Mouse (Mus musculus) midbrain, postnatal 0 days (tissue): ENCODE measurements at regions not wholly inside any gene's neighbourhood (a gene's known extent, or its start where the extent isn't known, plus 50 kb on each side); places are given as distances from the start of the nearest gene placed in this dataset.

Experiments used
- ATAC-seq: fragments of 200-750 bp; cut with Nextera tagmentation; 2 replicates; pipeline ENCODE4 v1.8.0; 2017; ENCODE audit warnings: moderate number of reproducible peaks, mild to moderate bottlenecking, moderate TSS enrichment, moderate library complexity; ENCODE audit not compliant: low FRiP score
- DNase-seq: peaks from one replicate; pipeline ENCODE4 v3.0.0-alpha.2; 2015; ENCODE audit warnings: low spot score
- H3K27ac ChIP-seq: fragments of 300-500 bp; sonication (generic); 2 replicates; pipeline ENCODE4 v1.5.1; 2014; ENCODE audit warnings: low read depth, mild to moderate bottlenecking, low read length, mixed read lengths
- H3K27me3 ChIP-seq: fragments of 300-500 bp; sonication (generic); 2 replicates; pipeline ENCODE4 v1.6.1; 2014; ENCODE audit warnings: low read length, control low read depth, mixed read lengths; ENCODE audit not compliant: insufficient read depth
- H3K36me3 ChIP-seq: fragments of 300-500 bp; sonication (generic); 2 replicates; pipeline ENCODE4 v1.6.1; 2014; ENCODE audit warnings: low read length, control low read depth, mixed read lengths; ENCODE audit not compliant: insufficient read depth
- H3K4me1 ChIP-seq: fragments of 300-500 bp; sonication (generic); 2 replicates; pipeline ENCODE4 v1.6.1; 2014; ENCODE audit warnings: mild to moderate bottlenecking, control low read depth, antibody characterized with exemption, low read length, mixed read lengths; ENCODE audit not compliant: insufficient read depth
- H3K4me2 ChIP-seq: fragments of 300-500 bp; sonication (generic); 2 replicates; pipeline ENCODE4 v1.6.1; 2014; ENCODE audit warnings: low read depth, mild to moderate bottlenecking, low read length, mixed read lengths; ENCODE audit not compliant: poor library complexity, severe bottlenecking
- H3K4me3 ChIP-seq: fragments of 300-500 bp; sonication (generic); 2 replicates; pipeline ENCODE4 v1.5.1; 2014; ENCODE audit warnings: low read depth, mild to moderate bottlenecking, low read length, moderate library complexity
- H3K9ac ChIP-seq: fragments of 300-500 bp; sonication (generic); replicated peaks from 2 replicates; pipeline ENCODE4 v1.6.1; 2014; ENCODE audit warnings: mild to moderate bottlenecking, low read length, moderate library complexity, mixed read lengths; ENCODE audit not compliant: poor library complexity, severe bottlenecking
- H3K9me3 ChIP-seq: fragments of 300-500 bp; sonication (generic); 2 replicates; pipeline ENCODE4 v1.6.1; 2016; ENCODE audit warnings: low read length, control low read depth
- CTCF ChIP-seq: IDR thresholded peaks from 2 replicates; pipeline ENCODE4 v1.5.1; 2016; ENCODE audit warnings: antibody characterized with exemption, mild to moderate bottlenecking
- WGBS: fragments of 180-500 bp; shearing (Covaris S2); extraction: QIAGEN DNeasy Blood & Tissue Kit; methylation state at CpG from one replicate; pipeline ENCODE4 v1.1.7; 2014; 5-methylcytosine and 5-hydroxymethylcytosine counted together

DNA sequence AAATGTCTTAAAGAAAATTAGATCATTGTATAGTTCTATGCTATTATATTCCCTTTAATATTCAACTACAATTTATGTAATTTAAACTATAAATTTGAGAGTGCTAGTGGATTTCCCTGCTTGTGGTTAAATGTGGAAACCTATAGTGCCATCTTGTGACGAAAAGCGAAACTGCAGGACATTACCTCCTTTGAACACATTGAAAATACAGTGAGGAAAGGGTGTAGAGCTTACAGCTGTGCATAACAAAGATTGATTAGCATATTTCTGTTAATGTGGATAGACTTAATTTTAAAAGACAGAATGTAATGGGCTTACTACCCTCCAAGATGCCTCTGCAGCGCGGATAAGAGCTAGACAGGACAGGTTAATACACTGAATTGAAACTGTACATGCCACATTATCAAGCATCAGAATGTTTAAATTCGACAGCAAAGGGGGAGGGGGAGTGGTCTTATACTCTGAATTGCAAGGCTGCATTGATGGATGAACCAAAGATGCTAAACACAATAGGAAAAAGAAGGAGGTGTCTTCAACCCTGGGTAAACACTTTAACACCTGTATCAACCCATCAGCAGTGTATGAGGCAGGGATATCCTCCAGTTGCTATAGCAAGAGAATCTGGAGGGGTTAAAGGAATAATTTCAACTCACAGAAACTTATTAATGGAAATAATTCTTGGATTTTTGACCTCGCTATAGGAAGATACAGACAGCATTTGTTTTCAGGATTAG, 101.3 kb upstream of the Tdrd3 start:
- H3K4me3 ChIP-seq, result no peak overlapping the region
- 22% methylated on average over 6 of the region's 6 CpGs for WGBS
- H3K9me3 ChIP-seq, result no peaks in the 10 kb centered on the region
- no peaks in the 10 kb centered on the region for H3K27me3 ChIP-seq
- ATAC-seq (peak; percentile 71), DNase-seq (peak; percentile 85)
- no peak overlapping the region for H3K4me2 ChIP-seq
- H3K36me3 ChIP-seq, result no peaks in the 10 kb centered on the region
- no peak overlapping the region for H3K27ac ChIP-seq
- no peaks in the 10 kb centered on the region for H3K4me1 ChIP-seq
- H3K9ac ChIP-seq, result no peak overlapping the region
- peak; percentile 94 for TF ChIP-seq CTCF

DNA sequence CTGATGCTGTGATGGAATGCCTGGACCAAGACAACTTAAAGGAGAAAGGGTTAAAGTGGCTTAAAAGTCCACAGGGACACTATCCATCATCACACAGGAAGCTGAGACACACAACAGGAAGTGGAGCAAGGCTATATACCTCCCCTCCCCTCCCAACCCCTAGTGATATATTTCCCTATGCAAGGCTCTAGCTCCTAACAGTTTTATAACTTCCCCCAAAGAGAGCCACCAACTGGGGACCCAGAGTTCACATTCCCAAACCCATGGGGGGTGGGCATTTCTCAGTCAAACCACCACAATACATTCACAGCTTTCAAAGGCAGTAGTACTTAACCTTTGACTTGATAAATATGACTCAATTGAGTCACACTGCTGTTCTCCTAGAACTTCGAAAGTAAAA, 88.6 kb upstream of the Tdrd3 start:
- TF ChIP-seq CTCF, result no peak
- Histone ChIP-seq H3K36me3 (no peaks in the 10 kb centered on the region), H3K27ac (no peak overlapping the region), H3K4me3 (no peak overlapping the region), H3K9me3 (no peaks in the 10 kb centered on the region), H3K4me1 (no peaks in the 10 kb centered on the region), H3K4me2 (no peak overlapping the region), H3K9ac (no peak overlapping the region), H3K27me3 (no peaks in the 10 kb centered on the region)
- 35% methylated on average over 1 of the region's 1 CpGs for WGBS
- ATAC-seq (no peak), DNase-seq (no peak)

DNA sequence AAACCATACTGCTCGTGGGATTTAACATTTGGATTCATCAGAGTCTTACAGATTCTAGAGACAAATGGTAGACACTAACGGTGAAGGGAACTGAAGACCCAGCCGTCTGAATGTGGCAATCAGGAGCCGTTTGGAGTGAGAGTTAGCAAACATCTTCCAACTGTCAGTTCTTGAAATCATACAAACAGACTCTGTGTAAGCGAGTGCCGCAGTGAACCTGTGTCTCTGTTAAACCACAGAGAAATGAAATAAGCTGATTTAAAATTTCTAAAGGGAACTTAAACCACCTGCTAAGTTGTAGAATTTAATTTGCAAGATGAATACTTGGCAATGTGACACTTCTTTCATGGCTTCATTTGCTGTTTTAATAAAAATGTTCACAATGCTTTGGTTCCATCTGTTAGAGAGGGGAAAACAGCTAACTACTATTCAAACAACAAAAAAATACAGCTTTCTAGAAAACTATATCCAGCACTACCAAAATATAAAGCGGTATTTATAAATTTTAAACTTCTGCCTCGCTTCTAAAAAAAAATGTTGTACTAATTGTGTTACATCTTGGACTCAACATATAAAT, 78.4 kb upstream of the Tdrd3 start:
- Histone ChIP-seq H3K4me2 (no peak overlapping the region), H3K4me3 (no peak overlapping the region), H3K9me3 (no peaks in the 10 kb centered on the region), H3K36me3 (no peaks in the 10 kb centered on the region), H3K4me1 (no peaks in the 10 kb centered on the region), H3K27me3 (no peaks in the 10 kb centered on the region), H3K27ac (no peak overlapping the region), H3K9ac (no peak overlapping the region)
- ATAC-seq, result no peak
- TF ChIP-seq CTCF, result no peak
- DNase-seq, result no peak
- 54% methylated on average over 8 of the region's 8 CpGs for WGBS

DNA sequence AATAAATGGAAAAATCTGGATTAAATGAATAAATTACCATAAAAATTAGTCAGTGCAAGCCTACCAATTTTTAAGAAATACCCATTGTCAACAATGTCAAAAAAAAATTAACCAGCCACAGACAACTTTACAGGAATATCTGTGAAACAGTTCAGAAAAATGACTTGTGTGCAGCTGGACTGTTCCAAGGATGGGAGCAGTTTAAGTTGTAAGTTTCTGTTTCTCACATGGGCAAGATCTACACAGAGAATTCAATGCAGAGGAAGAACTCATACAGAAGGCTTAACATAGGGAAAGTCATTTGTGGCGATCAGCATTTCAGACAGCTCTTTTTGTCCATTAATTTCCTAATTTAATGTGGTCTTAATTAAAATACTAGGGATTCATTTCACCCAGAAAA, 71.9 kb upstream of the Tdrd3 start:
- WGBS, result 80% methylated on average over 1 of the region's 1 CpGs
- Histone ChIP-seq H3K4me1 (no peaks in the 10 kb centered on the region), H3K9ac (no peak overlapping the region), H3K4me2 (no peak overlapping the region), H3K36me3 (no peaks in the 10 kb centered on the region), H3K9me3 (no peaks in the 10 kb centered on the region), H3K27me3 (no peaks in the 10 kb centered on the region), H3K27ac (no peak overlapping the region), H3K4me3 (no peak overlapping the region)
- no peak for DNase-seq
- no peak for ATAC-seq
- no peak for TF ChIP-seq CTCF

DNA sequence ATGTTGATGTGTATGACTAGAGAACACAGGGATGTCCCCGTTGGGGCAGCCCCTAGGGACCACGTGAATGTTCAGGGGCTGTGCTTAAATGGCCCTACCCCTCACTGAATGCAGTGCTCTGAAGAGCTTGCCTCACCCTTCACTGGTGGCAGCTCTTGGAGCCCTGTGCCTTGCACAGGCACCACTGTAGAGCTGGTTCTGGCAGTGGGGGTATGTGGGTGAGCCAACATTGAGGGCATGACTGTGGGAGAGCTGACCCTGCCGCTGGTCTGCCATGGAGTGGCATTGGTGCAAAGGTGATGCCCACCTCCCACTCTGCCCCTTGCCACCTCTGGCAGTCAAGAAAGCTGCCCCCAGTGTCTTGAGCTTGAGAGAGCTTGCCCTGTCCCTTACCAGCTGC, 69.6 kb upstream of the Tdrd3 start:
- ATAC-seq, result no peak; the same call in 1 of the 2 replicates
- no peak for TF ChIP-seq CTCF
- no peak overlapping the region for H3K27ac ChIP-seq
- H3K4me3 ChIP-seq, result no peak overlapping the region
- no peak for DNase-seq
- no peak overlapping the region for H3K9ac ChIP-seq
- H3K9me3 ChIP-seq, result no peaks in the 10 kb centered on the region
- H3K36me3 ChIP-seq, result no peaks in the 10 kb centered on the region
- WGBS, result 93% methylated on average over 3 of the region's 3 CpGs
- H3K4me1 ChIP-seq, result no peaks in the 10 kb centered on the region
- no peaks in the 10 kb centered on the region for H3K27me3 ChIP-seq
- H3K4me2 ChIP-seq, result no peak overlapping the region

DNA sequence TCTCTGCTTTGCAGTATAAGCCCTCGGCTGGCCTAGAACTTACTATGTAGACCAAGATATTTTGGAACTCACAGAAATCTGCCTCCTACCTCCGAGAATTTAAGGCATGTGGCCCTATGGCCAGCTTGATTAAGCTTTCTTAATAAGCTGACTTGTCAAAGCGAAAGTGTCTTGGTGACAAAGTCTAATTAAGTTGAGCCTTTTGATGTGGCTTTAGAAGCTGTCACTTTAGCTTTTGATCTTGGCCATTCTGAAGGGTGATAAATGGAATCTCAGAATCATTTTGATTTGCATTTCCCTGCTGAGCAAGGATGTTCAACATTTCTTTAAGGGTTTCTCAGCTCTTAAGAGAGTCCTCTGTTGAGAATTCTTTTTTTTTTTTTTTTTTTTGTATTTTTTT, 67.6 kb upstream of the Tdrd3 start:
- no peak overlapping the region for H3K4me3 ChIP-seq
- ATAC-seq (no peak), DNase-seq (no peak)
- no peak overlapping the region for H3K27ac ChIP-seq
- H3K4me2 ChIP-seq, result no peak overlapping the region
- H3K4me1 ChIP-seq, result no peaks in the 10 kb centered on the region
- TF ChIP-seq CTCF, result no peak
- H3K27me3 ChIP-seq, result no peaks in the 10 kb centered on the region
- 50% methylated on average over 3 of the region's 3 CpGs for WGBS
- no peaks in the 10 kb centered on the region for H3K9me3 ChIP-seq
- H3K9ac ChIP-seq, result no peak overlapping the region
- no peaks in the 10 kb centered on the region for H3K36me3 ChIP-seq
